In genomic region chr16:23291521-23291920, GRCm38 (mm10) we compare ENCODE assay signal across 9 mouse cellular contexts.
A peak's percentile ranks its signal among the peaks of the same experiment; 100 is the strongest.
DNase-seq lines count a peak whose midpoint lies in the region; ATAC-seq and TF ChIP-seq lines count a peak whose summit lies in the region.
"Had no signal": no experiment of that assay in that cellular context is flagged by ENCODE, and none has a peak within 500 bp of the region (broad histone marks: within the 10 kb centered on the region; RNA-seq: fewer than 3 reads in every experiment).

No protein-coding gene starts in this region.

- peak overlapping the region; percentile 35; the same call in 1 of the 2 replicates for H3K4me2 ChIP-seq in liver, embryonic 16.5 days (ENCODE audit: low read depth, low read length)

- DNase-seq in kidney, adult 2 months = peak; percentile 43
- DNase-seq in kidney, adult 11 months = no peak
- peak; percentile 87 for DNase-seq in adipocyte (ENCODE audit: low spot score)
- peak; percentile 58 to 65 for DNase-seq in gastrocnemius, adult 8-10 months (ENCODE audit: low spot score in 2 of 2)
- no peak for DNase-seq in layer of hippocampus, adult 11-12 months (ENCODE audit: low spot score)
- no peak for DNase-seq in frontal cortex, postnatal 10 days (ENCODE audit: low spot score in 2 of 2)
- DNase-seq: cerebellum, adult 8-10 months; kidney, postnatal 36 days had no signal

- no peaks in the 10 kb centered on the region for H3K27me3 ChIP-seq in kidney, adult 2 months (replicated peaks; ENCODE audit: control insufficient read depth, insufficient read depth, low read length)
- no peaks in the 10 kb centered on the region for H3K27me3 ChIP-seq in liver, embryonic 16.5 days (ENCODE audit: control insufficient read depth, insufficient read depth, low read depth, low read length)

- H3K36me3 ChIP-seq in kidney, adult 2 months (ENCODE audit: control insufficient read depth, insufficient read depth, low read length) = no peaks in the 10 kb centered on the region
- no peaks in the 10 kb centered on the region for H3K36me3 ChIP-seq in liver, embryonic 16.5 days (ENCODE audit: control insufficient read depth, insufficient read depth)

- H3K4me1 ChIP-seq in kidney, adult 2 months (ENCODE audit: control insufficient read depth, insufficient read depth, low read length) = no peaks in the 10 kb centered on the region
- H3K4me1 ChIP-seq in liver, embryonic 16.5 days (ENCODE audit: control insufficient read depth, low read depth, low read length) = no peaks in the 10 kb centered on the region; the same call in 1 of the 2 replicates

- no peak overlapping the region for H3K4me3 ChIP-seq in kidney, adult 2 months (ENCODE audit: insufficient read depth, low read depth, low read length)
- H3K4me3 ChIP-seq in liver, embryonic 16.5 days (ENCODE audit: low read depth, low read length) = peak overlapping the region; percentile 39

- H3K9me3 ChIP-seq in liver, embryonic 16.5 days (replicated peaks; ENCODE audit: control insufficient read depth, low read length) = no peaks in the 10 kb centered on the region

- no peak for TF ChIP-seq POLR2A in kidney, adult 2 months (IDR thresholded peaks at IDR 0.05; ENCODE audit: low read depth, low read length)

- no peak for ATAC-seq in liver, embryonic 16.5 days (ENCODE audit: low read depth)

- TF ChIP-seq CTCF in kidney, adult 2 months (conservative IDR thresholded peaks at IDR 0.05; ENCODE audit: insufficient read depth, insufficient read length, low read depth, low read length) = no peak

- H3K9ac ChIP-seq in liver, embryonic 16.5 days (ENCODE audit: low read depth, low read length) = no peak overlapping the region

- 68% methylated on average over 5 of the region's 5 CpGs for WGBS in kidney, adult 2 months
- 52% methylated on average over 5 of the region's 5 CpGs for WGBS in liver, embryonic 16.5 days (ENCODE audit: insufficient replicate concordance)

- no peak overlapping the region for H3K27ac ChIP-seq in kidney, adult 2 months (ENCODE audit: insufficient read depth, low read depth, low read length)
- 0 out of 2 replicates have a peak overlapping the region, but pooled peaks have one; percentile 47 for H3K27ac ChIP-seq in liver, embryonic 16.5 days (ENCODE audit: low read length)

Comparison
In these comparisons a context has a peak if more than half of its experiments do, and no peak if none do; other contexts are left out.
1. DNase-seq: peak in kidney, adult 2 months (single experiment), adipocyte (single experiment) and gastrocnemius, adult 8-10 months (2 of 2); none in kidney, adult 11 months (single experiment), layer of hippocampus, adult 11-12 months (single experiment) and frontal cortex, postnatal 10 days (0 of 2).